Mouse (Mus musculus): ENCODE measurements around the gene Gpc5.

Gpc5 gene

DNA sequence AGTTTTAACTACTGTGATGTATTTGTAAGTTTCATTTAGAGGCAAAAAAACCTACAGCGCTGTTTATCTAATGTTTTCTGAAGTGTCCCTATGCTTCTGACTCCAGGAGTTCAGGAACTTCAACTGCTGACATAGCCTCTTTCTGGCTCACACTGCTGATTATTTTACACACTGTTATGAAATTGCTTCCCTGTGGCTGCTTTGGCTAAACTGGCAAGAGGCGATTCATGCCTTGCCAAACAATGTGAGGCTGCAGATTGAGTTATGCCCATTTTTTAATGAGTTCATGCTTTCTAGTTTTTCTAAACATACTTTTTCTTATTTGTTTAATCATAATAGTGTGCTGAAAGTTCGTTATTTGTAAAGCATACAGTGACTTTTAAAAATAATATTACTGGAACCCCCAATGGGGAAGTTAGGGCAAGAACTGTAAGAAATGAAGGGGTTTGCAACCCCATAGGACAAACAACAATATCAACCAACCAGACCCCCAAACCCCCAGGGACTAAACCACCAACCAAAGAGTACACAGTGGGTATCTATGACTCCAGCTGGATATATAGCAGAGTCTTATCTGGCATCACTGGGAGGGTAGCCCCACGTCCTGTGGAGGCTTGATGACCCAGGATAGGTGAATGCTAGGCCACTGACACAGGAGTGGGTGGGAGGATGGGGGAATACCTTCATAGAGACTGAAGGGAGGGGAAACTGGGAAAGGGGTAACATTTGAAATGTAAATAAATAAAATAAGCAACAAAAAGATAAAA is 454.7 kb downstream of the Gpc5 start:
- DNase-seq (ENCODE audit: low spot score): no peak

- DNase-seq (ENCODE audit: low spot score): no peak
Observed at GRCm38 (mm10) chr14:115551996-115552395, 460.0 kb downstream of the Gpc5 start.

DNA sequence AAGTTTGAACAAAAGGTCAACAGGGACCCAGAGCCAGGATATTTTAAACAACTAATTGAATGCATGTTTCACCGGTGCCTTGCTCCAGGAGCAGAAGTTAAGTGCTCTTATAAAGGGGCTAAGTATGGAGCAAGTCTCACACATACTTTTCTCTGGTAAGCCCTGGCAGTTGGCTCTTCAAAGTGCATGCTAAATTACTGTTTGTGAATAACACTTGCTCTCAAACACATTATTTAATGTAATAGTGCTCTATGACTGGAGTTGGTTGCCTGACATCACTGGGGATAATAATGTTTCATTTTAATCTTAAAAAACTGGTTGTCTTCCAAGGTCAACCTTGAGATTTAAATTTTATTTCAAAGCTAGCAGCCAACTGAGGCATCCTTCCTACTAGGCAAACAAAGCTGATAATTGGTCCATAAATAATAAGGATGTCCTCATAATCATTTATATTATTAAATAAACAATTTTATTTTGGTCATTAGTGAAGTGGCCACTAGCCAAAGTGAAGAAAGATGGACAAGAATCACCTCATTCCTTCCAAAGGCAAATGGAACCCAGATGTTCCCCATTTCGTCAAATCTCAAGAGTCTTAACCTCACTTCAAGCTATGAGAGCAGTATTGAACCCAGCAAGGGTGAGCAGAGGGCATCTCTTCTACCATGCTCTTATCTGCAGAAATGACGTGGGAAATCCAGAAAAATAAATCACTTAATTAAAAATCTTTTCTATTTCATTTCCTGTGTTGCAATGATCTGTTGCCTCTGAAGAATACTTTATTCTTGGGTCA is 488.6 kb downstream of the Gpc5 start:
- no peak for DNase-seq (ENCODE audit: low spot score)

DNA sequence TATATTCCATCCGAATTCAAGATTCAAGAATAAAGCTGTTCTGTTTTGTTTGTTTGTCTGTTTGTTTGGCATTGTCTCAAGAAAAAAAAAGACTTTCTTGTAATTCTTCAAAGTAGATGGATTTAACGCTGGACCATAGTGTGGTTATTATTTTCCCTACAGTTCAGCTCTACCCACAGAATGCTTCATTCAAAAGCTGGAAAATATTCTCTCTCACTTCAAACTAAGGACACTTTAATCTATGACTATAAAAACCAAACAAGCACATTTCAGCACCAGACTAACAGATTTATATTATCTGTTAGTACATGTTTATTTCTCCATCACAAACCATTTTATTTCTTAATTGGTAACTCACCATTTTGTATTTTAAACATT is 489.2 kb downstream of the Gpc5 start:
- DNase-seq (ENCODE audit: low spot score): no peak

DNA sequence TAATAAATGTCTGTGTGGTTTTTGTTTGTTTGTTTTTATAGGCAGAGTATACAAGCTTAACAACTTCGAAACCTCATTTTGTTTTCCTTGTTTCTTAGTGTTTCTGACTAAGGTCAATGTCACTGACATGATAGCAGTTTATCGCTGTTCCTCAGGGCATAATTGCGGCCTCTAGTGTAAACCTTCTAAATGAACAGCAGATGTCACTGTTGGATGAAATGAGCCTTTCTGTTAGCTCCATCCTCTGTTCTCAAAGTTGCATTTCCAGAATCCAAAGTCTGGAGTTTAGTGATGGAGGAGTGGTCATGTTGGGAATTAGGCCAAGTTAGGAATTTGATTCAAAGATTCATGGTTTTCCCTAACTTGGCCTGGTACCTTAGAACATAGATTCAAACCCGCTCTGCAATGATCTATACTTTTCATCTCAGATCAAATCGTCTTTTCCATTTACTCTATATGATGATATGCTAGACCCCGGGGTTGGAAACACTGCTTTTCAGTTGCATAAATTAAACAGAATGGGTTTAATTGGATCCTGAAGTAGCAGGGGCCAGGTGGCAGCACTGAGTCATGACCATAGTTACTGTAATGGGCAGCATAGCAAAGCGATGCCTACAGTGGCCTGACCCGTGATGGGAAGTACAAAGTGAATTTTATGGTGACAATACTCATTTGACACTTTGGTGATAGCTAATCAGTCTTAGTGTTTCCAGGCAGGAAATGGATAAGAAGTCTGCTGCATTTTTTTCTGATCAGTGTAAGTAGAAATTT is 508.4 kb downstream of the Gpc5 start:
- peak; percentile 5 for DNase-seq (ENCODE audit: low spot score)

DNA sequence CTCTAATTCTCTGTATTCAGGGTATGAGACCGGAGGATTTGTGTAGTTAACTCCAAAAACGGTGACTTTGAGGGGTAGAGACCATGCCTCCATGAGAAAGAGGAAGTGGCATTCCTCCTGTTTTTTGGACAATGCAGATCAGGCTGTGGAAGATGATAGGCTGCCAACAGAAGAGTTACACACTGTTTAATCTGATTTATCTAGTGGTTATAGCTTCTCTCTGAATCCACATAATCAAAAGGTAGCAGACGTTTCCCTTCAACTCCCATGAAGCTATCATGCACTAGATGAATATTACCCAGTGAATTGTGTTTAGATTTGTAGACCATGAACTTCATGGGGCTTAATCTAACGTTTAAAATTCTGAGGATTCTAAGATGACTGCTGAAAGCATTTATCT is 522.1 kb downstream of the Gpc5 start:
- no peak for DNase-seq (ENCODE audit: low spot score)

DNA sequence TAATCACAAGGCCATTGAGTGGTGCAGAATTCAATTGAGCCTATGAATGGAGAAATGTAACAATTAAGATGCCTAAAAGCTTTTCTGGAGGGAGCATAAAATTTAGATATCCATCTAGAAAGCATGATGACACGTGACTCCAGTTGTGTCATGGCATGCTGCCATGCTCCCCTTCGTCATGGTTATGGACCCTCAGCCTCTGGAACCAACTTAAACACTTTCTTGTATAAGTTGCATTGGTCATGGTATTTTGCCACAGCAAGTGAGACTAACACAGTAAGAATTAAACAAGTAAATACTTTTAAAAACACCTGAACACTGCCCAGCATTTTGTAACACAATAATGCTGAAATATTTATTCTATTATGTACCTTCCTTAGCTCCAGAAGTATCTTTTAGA is 524.3 kb downstream of the Gpc5 start:
- DNase-seq (ENCODE audit: low spot score): no peak

GRCm38 (mm10) chr14:115616846-115617245 is 524.8 kb downstream of the Gpc5 start:
- no peak for DNase-seq (ENCODE audit: low spot score)

DNA sequence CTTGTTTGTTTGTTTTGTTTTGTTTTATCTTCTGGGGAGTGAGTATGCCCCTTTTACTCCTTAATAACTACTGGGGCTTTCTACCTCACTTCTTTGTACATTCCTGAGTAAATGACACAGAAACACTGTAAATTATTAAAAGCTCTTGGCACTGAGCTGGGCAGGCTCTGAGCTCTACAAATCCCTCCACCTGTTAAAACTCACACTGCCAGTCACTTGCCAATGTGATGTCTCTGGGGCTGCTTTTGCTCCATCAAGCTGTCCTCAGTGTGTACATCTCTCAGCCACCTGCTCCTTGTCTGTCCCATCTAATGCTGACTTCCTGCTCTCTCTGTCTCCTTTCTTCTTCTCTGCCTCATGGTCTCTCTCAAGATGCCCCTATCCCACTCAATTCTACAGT is 528.5 kb downstream of the Gpc5 start:
- DNase-seq (ENCODE audit: low spot score): no peak

DNA sequence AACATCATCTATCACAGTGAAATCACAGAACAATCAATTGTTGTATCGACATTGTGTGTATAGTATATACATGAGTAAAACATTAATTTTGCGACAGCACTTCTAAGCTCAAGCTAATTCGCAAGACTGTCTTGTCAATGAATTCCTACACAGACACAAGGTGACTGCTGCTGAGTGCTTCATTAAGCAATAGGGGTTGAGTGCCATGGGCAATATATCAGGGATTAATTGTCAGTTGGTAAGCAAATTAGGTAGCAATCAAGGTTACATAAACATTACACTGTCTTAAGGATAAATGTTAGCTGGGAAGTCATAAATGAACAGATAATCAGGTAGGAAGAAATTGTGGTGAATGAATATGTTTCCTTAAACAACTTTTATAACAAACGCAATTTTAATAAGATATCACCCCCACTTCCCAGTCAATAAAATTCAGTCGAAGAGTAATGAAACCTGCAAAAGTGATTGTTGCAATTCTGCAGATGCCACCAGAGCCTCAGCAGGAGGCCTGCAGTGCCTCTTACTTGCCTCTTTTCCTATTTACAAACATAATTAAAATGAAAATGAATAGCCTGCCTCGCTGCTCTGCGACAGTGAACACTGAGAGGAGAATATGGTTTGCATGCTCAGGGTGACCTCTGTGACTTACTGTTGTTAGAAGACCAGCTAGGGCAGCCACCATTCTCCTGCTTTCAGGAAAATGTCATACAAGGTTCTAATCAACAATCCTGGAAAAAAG is 539.3 kb downstream of the Gpc5 start:
- DNase-seq (ENCODE audit: low spot score): no peak

DNA sequence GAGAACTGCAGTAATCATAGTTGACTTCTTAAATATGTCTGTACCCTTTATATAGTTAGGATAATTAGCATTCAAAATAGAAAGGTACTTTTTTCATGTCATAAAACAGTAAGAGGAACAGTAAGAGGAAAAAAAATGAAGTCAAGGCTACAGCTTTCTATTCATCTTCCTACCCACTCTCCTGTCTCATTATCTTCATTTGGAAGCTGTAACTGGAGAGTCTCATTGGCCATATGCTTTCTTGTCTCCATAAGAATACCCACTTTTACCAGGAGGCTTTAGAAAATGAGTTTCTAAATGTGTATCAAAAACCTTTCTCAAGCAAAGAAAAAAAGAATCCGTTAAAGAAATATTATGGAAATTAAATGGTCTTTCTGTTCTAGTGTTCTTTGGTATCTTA is 541.3 kb downstream of the Gpc5 start:
- DNase-seq (ENCODE audit: low spot score): no peak

- no peak for DNase-seq (ENCODE audit: low spot score)
Observed at GRCm38 (mm10) chr14:115679875-115680274, 587.9 kb downstream of the Gpc5 start.

- DNase-seq (ENCODE audit: low spot score): no peak
Observed at GRCm38 (mm10) chr14:115746013-115746412, 654.0 kb downstream of the Gpc5 start.

GRCm38 (mm10) chr14:115760241-115760640 is 668.2 kb downstream of the Gpc5 start:
- peak; percentile 5 for DNase-seq (ENCODE audit: low spot score)

DNA sequence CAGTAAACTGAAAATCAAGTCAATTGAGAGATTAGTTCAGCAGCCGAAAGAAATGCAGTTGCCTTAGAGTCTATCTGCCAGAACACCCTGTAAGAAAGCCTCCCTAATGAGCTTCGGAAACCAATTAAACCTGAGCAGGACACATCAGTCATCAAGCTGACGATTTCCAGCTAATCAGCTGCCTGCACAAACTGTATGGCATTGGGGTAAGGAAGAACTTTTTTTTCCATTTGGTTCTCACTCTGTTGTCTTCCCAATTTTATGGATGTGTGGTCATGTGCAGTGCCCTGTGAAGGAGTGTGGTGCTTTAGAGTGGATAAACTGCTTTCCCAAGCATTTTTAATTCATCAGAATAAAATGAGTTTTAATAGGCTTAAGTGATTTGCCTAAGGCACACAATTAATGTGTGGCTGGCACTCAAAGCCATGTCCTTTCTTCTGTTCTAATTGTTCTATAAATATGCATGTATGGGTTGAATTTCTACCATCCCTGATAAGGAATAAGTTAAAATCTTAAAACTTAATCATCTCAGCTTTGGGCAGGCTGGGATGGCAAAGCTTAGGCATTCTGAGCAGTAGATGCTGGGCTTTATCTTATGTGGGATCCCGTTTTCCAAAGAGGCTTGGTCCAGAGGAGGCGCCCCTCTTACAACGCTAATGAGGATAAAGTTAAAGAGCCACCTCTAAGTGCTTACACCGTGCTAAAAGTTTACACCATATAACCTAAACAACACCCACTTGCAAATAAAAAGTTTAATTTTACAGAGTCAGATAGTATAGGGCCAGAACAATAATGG is 687.6 kb downstream of the Gpc5 start:
- DNase-seq (ENCODE audit: low spot score): no peak

- DNase-seq (ENCODE audit: low spot score): no peak
Observed at GRCm38 (mm10) chr14:115804751-115805150, 712.7 kb downstream of the Gpc5 start.

DNA sequence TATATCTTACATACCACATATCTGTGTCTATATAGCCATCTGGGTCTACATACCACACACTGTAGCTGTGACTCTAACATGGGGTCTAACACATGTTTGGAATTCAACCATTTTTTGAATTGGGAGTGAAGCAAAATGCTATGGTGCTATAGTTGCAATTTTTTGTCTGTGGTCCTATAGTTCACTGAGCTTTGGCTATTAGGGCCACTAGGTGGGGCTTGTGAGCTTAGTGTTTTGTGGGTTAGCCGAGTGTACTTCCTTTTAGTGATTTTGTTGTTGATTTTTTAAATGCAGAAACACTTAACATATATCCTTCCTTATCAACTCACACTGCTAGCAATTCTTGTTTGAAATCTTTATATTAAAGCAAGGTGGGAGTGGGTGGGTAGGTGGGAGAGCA is 727.0 kb downstream of the Gpc5 start:
- DNase-seq (ENCODE audit: low spot score): peak; percentile 11

- peak; percentile 5 for DNase-seq (ENCODE audit: low spot score)
Observed at GRCm38 (mm10) chr14:115821657-115822056, 729.6 kb downstream of the Gpc5 start.

DNA sequence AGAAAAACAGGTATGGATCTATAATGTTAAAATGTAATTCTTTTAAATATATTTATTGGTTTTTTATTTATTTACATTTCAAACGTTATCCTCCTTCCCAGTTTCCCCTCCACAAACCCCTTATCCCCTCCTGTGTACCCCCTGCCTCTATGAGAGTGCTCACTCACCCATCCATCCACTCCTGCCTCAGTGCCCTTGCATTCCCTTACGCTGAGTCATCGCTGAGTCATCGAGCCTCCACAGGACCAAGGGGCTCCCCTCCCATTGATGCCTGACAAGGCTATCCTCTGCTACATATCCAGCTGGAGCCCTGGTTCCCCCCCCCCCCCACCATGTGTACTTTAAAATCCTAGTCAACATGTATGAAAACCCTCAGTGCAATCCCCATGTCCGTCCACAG is 738.5 kb downstream of the Gpc5 start:
- no peak for DNase-seq (ENCODE audit: low spot score)

DNA sequence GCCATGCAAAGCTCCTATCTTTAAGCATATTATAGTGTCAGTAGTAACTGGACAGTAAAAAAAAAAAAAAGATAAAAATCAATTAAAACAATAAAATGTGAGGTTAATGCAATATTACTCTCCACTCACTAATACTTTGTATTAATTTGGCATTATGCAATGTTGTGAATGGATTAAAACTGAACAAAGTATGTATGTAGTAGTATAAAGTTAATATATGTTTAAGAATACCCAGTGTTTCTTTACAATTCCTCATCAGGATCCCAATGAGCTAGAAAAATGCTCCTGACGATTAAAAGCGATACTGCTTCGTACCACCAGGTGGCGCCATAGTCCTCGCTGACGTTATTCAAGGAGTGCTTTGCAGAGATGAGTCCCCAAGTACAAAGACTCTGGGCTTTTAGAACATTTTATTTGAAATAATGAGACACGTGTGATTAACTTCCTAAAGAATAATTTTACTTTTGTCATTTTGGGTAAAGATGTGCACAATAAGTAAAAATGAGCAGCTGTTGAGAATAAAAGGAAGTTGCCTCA is 739.3 kb downstream of the Gpc5 start:
- peak; percentile 80 for DNase-seq (ENCODE audit: low spot score)
